Mouse (Mus musculus): ENCODE results near the gene Epn2. TPM values are rescaled to one million over a fixed set of nuclear protein-coding genes. Genes with fewer than 3 reads are reported as not detected.
A peak's percentile ranks its signal among the peaks of the same experiment; 100 is the strongest.

The Epn2 gene
- polyA plus RNA-seq, 1 experiment from 2014 or later, result 17.8 TPM

DNA sequence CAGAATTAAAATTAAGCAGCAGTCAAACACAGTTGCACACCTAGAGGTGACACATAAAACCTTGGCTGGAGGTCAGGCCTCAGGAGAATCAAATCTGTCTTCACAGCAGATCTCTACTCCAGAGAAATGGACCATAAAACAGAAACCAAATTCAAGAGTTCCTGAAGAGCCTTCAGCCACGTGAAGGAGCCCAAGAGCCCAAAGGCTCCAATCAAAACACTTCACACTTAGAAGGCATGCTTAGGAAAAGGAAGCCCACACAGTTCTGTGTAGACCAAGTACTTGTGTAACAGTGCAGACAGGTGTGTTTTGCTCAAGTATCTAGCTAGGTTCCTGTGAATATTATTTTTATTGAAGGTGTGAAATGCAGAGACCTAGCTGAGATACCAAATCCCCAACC is 44.0 kb downstream of the Epn2 start:
- Histone ChIP-seq H3K27ac (replicated peaks) (no peak overlapping the region), H3K4me1 (replicated peaks; ENCODE audit: control insufficient read depth, insufficient read depth) (no peaks in the 10 kb centered on the region), H3K4me2 (replicated peaks; ENCODE audit: low read depth) (no peak overlapping the region), H3K9ac (ENCODE audit: low read length) (no peak overlapping the region), H3K36me3 (ENCODE audit: control insufficient read depth, insufficient read depth, low read length) (no peaks in the 10 kb centered on the region), H3K4me3 (ENCODE audit: low read depth, low read length) (no peak overlapping the region), H3K27me3 (ENCODE audit: control insufficient read depth, insufficient read depth, low read length) (no peaks in the 10 kb centered on the region), H3K9me3 (ENCODE audit: control insufficient read depth, low read length) (no peaks in the 10 kb centered on the region)
- ATAC-seq (ENCODE audit: low FRiP score, low TSS enrichment), result no peak
- TF ChIP-seq CTCF (IDR thresholded peaks at IDR 0.05; ENCODE audit: low read depth) (no peak), EP300 (optimal IDR thresholded peaks at IDR 0.05) (no peak)
- WGBS, result 42% methylated on average over 1 of the region's 1 CpGs
- DNase-seq (ENCODE audit: low spot score), result no peak

DNA sequence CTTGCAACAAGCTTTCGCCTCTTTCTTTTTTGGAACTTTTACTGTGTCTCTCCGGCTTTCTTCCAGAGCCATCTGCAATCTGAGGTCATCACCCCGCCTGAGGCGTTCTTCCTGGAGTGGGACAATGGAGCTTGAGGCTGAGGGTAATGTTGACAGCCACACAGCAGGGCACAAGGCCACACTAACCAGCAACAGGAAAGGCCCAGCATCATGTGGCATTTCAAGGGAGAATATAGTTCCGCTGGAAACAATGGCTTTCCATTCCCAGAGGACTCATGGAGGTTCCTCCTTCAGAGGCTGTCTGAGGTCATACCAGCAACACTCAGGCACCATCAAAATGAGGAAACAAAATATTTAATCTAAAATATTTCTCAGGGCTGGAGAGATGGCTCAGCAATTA is 45.9 kb downstream of the Epn2 start:
- Histone ChIP-seq H3K36me3 (ENCODE audit: control insufficient read depth, insufficient read depth, low read length) (no peaks in the 10 kb centered on the region), H3K27ac (replicated peaks) (no peak overlapping the region), H3K9ac (ENCODE audit: low read length) (no peak overlapping the region), H3K9me3 (ENCODE audit: control insufficient read depth, low read length) (no peaks in the 10 kb centered on the region), H3K4me3 (ENCODE audit: low read depth, low read length) (no peak overlapping the region), H3K4me2 (replicated peaks; ENCODE audit: low read depth) (no peak overlapping the region), H3K27me3 (ENCODE audit: control insufficient read depth, insufficient read depth, low read length) (no peaks in the 10 kb centered on the region), H3K4me1 (replicated peaks; ENCODE audit: control insufficient read depth, insufficient read depth) (no peaks in the 10 kb centered on the region)
- TF ChIP-seq EP300 (optimal IDR thresholded peaks at IDR 0.05), result no peak
- ATAC-seq (ENCODE audit: low FRiP score, low TSS enrichment), result no peak
- DNase-seq (ENCODE audit: low spot score), result no peak
- 75% methylated on average over 5 of the region's 5 CpGs for WGBS

DNA sequence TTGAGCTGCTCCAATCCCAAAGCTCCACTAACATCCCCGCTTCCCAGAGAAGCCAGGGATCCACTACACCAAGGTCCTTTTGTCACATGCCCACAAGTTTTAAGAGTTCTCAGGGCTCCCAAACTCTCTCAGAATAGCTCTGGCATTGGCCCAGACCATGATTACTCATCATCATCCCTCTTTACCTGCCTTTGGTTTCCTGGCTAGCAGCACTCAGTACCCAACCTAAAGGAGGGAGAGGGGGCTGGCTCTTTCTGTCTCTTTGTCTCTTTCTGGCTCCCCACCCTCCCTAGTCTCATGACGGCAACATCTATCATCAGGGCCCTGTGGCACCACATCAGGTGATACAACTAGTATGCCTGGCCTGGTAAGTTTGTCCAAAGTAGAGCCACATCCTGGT is 46.7 kb downstream of the Epn2 start:
- H3K36me3 ChIP-seq (ENCODE audit: control insufficient read depth, insufficient read depth, low read length), result no peaks in the 10 kb centered on the region
- H3K9me3 ChIP-seq (ENCODE audit: control insufficient read depth, low read length), result no peaks in the 10 kb centered on the region
- H3K4me2 ChIP-seq (replicated peaks; ENCODE audit: low read depth), result no peak overlapping the region
- ATAC-seq (ENCODE audit: low FRiP score, low TSS enrichment), result no peak
- H3K4me1 ChIP-seq (replicated peaks; ENCODE audit: control insufficient read depth, insufficient read depth), result no peaks in the 10 kb centered on the region
- no peak overlapping the region for H3K9ac ChIP-seq (ENCODE audit: low read length)
- WGBS, result 94% methylated on average over 2 of the region's 2 CpGs
- no peak overlapping the region for H3K4me3 ChIP-seq (ENCODE audit: low read depth, low read length)
- TF ChIP-seq EP300 (optimal IDR thresholded peaks at IDR 0.05), result no peak
- TF ChIP-seq CTCF (IDR thresholded peaks at IDR 0.05; ENCODE audit: low read depth), result no peak
- no peak overlapping the region for H3K27ac ChIP-seq (replicated peaks)
- no peaks in the 10 kb centered on the region for H3K27me3 ChIP-seq (ENCODE audit: control insufficient read depth, insufficient read depth, low read length)
- no peak for DNase-seq (ENCODE audit: low spot score)

DNA sequence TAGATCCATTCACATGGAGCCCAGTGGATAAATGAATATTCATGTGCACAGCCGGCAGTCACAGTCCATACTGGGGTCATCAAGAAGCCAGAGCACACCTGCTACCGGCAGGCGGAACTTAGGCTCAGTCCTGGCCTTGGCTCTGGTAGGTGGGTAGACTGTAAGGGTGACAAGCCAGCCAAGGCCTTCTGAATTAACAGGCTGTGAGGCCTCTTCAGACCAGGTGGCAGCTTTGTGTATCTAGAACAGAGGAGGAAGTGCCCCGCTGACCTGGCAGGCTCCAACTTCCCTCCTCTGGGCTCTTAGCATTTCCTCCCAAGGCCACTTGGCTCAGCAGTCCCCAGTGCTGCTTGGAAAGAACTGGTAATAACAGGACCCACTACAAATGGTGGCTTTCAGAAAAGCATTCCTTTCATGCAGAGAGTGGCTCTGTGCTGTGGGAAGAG is 50.2 kb downstream of the Epn2 start:
- WGBS, result 56% methylated on average over 4 of the region's 4 CpGs
- H3K4me1 ChIP-seq (replicated peaks; ENCODE audit: control insufficient read depth, insufficient read depth), result no peaks in the 10 kb centered on the region
- no peaks in the 10 kb centered on the region for H3K27me3 ChIP-seq (ENCODE audit: control insufficient read depth, insufficient read depth, low read length)
- H3K36me3 ChIP-seq (ENCODE audit: control insufficient read depth, insufficient read depth, low read length), result no peaks in the 10 kb centered on the region
- H3K9me3 ChIP-seq (ENCODE audit: control insufficient read depth, low read length), result no peaks in the 10 kb centered on the region
- TF ChIP-seq CTCF (IDR thresholded peaks at IDR 0.05; ENCODE audit: low read depth) (no peak), EP300 (optimal IDR thresholded peaks at IDR 0.05) (no peak)
- ATAC-seq (ENCODE audit: low FRiP score, low TSS enrichment) (peak; percentile 21; the same call in 1 of the 2 replicates), DNase-seq (ENCODE audit: low spot score) (no peak)
- H3K9ac ChIP-seq (ENCODE audit: low read length), result no peak overlapping the region
- H3K27ac ChIP-seq (replicated peaks), result no peak overlapping the region
- no peak overlapping the region for H3K4me3 ChIP-seq (ENCODE audit: low read depth, low read length)
- H3K4me2 ChIP-seq (replicated peaks; ENCODE audit: low read depth), result no peak overlapping the region

DNA sequence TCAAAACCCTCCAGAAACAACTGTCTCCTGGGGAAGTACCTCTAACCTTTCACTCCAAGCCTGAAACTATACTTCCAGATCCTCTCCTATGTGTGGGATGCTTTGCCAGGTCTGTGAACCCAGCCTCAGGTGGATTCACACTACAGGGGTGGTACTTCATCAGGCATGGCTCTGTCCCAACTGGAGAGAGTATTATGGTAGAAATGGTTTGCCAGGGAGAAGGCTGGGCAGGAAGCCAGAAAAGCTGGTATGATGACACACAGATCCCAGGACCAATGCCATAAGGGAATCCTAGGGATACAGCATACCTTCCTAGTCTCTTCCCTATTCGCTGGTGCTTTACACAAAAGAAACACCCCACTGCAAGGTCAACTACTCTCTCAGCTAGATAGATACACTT is 52.6 kb downstream of the Epn2 start:
- Histone ChIP-seq H3K4me1 (replicated peaks; ENCODE audit: control insufficient read depth, insufficient read depth) (no peaks in the 10 kb centered on the region), H3K27ac (replicated peaks) (no peak overlapping the region), H3K27me3 (ENCODE audit: control insufficient read depth, insufficient read depth, low read length) (no peaks in the 10 kb centered on the region), H3K4me3 (ENCODE audit: low read depth, low read length) (no peak overlapping the region), H3K9ac (ENCODE audit: low read length) (no peak overlapping the region), H3K9me3 (ENCODE audit: control insufficient read depth, low read length) (no peaks in the 10 kb centered on the region), H3K36me3 (ENCODE audit: control insufficient read depth, insufficient read depth, low read length) (peaks cover 7% of the 10 kb centered on the region; the same call in 1 of the 2 replicates), H3K4me2 (replicated peaks; ENCODE audit: low read depth) (no peak overlapping the region)
- 62% methylated on average over 1 of the region's 1 CpGs for WGBS
- TF ChIP-seq CTCF (IDR thresholded peaks at IDR 0.05; ENCODE audit: low read depth) (no peak), EP300 (optimal IDR thresholded peaks at IDR 0.05) (no peak)
- ATAC-seq (ENCODE audit: low FRiP score, low TSS enrichment), result no peak
- no peak for DNase-seq (ENCODE audit: low spot score)

DNA sequence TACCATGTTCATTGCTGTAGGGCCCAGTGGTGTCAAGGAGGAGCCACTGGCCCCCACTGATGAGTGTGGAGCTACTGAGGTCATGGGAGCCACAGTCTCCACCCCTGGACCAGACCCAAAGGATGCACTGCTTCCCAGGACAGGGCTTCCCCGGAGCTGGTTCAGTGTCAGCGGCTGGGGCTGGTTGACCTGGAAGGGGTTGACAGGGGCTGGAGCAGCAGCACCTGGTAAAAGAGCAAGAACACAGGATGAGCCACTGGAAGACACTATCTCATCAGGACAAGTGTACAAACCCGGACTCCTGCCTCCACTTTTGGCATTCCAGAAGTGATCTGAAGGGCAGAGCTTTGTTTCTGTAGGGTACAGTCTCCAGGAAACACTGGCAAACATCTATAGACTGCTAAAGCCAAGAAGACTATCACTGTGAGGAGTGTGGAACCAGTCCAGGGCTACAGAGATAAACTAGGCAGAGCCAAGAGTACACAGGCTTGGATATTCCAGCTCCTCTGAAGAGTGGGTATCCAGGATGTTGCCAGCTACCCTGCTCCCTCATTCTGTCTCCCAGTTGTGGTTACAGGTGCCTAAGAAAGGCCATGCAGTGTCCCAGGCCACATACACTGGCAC is 59.9 kb downstream of the Epn2 start:
- Histone ChIP-seq H3K27me3 (ENCODE audit: control insufficient read depth, insufficient read depth, low read length) (no peaks in the 10 kb centered on the region), H3K9me3 (ENCODE audit: control insufficient read depth, low read length) (no peaks in the 10 kb centered on the region), H3K4me1 (replicated peaks; ENCODE audit: control insufficient read depth, insufficient read depth) (no peaks in the 10 kb centered on the region), H3K36me3 (ENCODE audit: control insufficient read depth, insufficient read depth, low read length) (peaks cover 24% of the 10 kb centered on the region), H3K4me2 (replicated peaks; ENCODE audit: low read depth) (no peak overlapping the region), H3K4me3 (ENCODE audit: low read depth, low read length) (no peak overlapping the region), H3K27ac (replicated peaks) (no peak overlapping the region), H3K9ac (ENCODE audit: low read length) (no peak overlapping the region)
- 89% methylated on average over 3 of the region's 3 CpGs for WGBS
- TF ChIP-seq CTCF (IDR thresholded peaks at IDR 0.05; ENCODE audit: low read depth) (no peak), EP300 (optimal IDR thresholded peaks at IDR 0.05) (no peak)
- DNase-seq (ENCODE audit: low spot score), result no peak
- ATAC-seq (ENCODE audit: low FRiP score, low TSS enrichment), result no peak

All from stomach, postnatal 0 days (tissue).